Mouse (Mus musculus) left cerebral cortex, postnatal 36 days (tissue): ENCODE data around the gene Ptma. TPM values are rescaled to one million over a fixed set of nuclear protein-coding genes. Genes with fewer than 3 reads are reported as not detected.
"Not testable (repeated sequence)": the region's sequence is repeated elsewhere in the genome, so short reads cannot be mapped to it uniquely, and the experiment has no call there.

Experiments used
- DNase-seq, 2 experiments: peaks; one replicate each; pipeline ENCODE4 v3.0.0; 2021 to 2022; ENCODE audit warnings: low spot score in 2 of 2, mixed read lengths in 1 of 2
- intact Hi-C: fragments of 180-260 bp; cut with DNase I; formaldehyde crosslinking; loops from one replicate; pipeline ENCODE4 v1.15.1; 2025
- total RNA-seq, 2 experiments: library from RNA; stranded (reverse); gene quantifications; 2 replicates each; pipeline ENCODE4 v1.2.3; 2021

Ptma gene
- total RNA-seq, 2 experiments from 2014 or later, result 384 TPM

DNA sequence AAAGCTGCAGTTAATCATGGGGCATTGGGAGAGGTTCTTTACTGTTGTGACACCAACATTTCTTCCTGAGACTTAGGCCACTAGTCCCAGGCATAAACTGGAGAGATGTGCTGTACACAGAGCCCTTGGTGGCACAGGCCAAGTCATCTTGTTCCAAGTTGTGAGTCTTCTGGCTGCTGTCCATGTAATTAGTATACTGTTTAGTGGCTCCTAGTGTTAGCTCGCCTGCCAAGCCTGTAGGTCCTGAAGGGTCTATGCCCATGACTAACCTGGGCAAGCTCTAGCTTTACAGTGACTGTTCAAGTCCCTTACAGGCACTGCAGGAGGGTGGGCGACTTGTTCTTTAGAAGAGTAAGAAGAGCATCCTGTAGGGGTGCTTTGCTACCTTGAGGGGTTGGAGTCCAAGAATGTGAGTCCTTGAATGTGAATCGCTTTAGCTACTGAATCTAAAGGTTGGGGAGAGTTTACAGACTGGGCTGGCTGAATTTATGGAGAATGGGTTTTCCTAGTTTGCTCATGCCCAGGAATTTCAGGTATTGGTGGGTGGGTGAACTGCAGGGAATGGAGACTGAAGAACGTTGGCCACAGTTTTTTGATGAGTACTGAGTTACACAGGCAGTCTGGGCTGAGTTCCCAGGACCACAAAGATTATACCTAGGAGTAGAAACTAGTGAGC, 4.5 kb downstream of the Ptma start:
- intact Hi-C loops, result loop anchor here (1.0 to 10.0 kb wide), 2 partner anchors 30 to 176 kb away; partner anchors contain the start of gene Ncl

DNA sequence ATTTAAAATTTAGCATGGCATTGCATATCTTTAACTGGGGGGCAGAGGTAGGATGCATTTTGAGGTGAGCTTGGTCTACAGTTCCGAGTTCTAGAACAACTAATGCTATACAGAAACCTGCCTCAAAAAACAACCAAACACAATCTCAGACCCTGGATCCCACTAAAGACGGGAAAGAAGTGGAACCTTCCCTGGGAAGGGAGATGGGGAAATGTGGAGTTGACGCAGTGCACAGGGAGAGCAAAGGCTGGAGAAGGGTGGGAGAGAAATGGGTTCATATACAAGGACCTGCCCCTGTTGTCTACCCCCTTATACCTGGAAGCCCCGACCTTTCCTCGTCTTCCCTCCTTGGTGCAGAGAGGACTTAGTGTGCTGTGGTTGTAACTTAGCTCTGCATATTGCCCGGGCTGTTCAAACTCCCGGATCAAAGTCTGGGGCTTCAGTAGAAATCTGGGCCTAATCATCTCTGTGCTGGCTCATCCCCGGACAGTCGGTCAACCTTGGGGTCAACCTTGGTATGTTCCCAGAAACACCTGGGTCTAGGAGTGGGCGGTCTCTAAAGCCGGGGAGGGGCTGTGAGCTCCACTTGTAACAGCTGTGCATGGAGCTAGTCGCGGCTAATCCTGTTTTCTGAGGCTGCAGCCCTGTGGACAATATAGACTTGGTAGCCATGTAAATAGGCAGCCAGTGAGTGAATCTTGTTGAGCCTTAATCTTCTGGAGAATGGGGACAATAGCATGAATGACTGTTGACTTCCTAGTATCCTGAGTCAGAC, 5.2 kb downstream of the Ptma start:
- DNase-seq, result no peak
- intact Hi-C loops, result loop anchor here (1.0 to 10.0 kb wide), 3 partner anchors 30 to 177 kb away; partner anchors contain the start of gene Ncl

More for the DNA sequence above, 4.5 kb downstream of the Ptma start:
- no peak for DNase-seq

DNA sequence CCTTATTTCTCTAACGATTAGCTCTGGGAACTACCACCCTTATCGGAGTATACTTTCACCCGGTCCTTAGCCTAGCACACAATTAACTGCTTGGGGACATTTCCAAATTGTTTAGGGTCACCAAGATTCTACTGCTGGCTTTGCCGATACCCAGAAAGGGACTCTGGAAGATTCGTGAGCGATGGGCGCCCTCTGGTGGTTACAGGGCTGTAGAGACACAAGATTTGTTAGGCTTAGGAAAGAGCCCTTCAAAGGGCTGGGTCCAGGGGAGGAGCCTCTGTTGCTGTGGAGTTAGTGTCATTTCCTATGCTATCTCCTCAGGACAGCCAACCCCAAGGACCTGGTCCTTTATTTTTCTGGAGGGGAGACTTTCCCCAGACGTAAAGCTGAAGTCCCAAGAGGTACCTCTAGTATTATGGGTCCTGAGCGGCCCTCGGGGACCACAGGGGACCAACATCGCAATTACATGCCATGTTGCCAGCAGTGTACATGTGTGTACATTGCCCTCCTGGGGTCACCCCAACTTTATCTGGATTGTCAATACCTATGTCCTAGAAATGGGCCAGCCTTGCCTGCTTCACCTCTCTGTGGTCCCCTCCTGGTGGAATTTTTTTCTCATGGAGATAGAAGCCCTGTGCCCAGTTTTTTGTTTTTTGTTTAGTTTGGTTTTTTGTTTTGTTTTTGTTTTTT, 6.0 kb downstream of the Ptma start:
- DNase-seq, result peak; percentile 87 to 93
- intact Hi-C loops, result loop anchor here (1.0 to 10.0 kb wide), 2 partner anchors 92 to 178 kb away; partner anchors contain the start of gene Ncl

DNA sequence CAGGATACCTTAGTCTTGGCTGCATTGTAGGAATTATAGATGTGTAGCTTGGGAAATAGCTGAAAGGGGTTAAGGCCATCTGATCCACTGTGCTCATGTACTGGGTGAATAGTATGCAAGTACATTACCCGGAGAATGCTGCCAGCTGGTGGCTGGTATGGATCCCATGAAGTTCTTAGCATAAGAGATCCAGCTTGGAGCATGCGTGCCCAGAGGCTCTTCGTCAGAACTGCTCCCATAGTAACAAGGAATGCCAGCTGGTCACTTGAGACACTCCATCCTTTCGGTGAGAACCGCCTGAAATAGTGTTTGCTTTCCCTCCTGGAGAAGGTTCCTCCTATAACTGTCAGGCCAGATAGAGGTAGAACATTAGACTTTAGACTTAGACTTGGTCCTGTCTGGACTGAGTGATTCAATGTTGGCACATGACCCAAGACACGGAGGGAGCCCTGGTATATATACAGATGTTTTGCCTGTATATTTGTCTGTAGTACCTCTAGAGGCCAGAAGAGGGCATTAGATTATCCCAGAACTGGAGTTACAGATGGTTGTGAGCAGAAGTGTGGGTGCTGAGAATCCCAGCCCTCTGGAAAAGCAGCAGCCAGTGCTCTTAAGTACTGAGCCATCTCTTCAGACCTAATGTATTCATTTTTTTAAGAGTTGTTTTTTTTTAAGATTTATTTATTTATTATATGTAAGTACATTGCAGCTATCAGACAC, 7.0 kb downstream of the Ptma start:
- intact Hi-C loops, result loop anchor here (10.0 kb wide), 1 partner anchor 179 kb away; the partner anchor contains the start of gene Ncl
- peak; percentile 50 to 53 for DNase-seq

DNA sequence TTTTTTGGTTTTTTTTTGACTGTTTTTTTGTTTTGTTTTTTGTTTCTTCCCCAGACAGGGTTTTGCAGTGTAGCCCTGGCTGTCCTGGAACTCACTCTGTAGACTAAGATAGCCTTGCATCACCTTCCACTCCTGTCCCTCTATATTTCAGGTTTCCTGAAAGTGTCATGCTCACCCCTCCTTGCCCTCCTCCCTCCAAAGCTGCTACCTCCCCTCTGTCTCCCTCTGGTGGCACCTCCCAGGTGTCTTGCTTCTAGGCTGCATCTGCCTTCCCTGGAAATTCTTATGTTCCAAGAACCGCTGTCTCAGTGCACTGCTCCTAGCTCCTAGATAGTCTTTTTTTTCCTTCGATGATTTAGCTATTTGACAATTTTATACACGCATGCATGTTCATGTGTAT, 11.9 kb downstream of the Ptma start:
- intact Hi-C loops, result loop anchor here (10.0 kb wide), 1 partner anchor 184 kb away; the partner anchor contains the start of gene Ncl
- no peak for DNase-seq

DNA sequence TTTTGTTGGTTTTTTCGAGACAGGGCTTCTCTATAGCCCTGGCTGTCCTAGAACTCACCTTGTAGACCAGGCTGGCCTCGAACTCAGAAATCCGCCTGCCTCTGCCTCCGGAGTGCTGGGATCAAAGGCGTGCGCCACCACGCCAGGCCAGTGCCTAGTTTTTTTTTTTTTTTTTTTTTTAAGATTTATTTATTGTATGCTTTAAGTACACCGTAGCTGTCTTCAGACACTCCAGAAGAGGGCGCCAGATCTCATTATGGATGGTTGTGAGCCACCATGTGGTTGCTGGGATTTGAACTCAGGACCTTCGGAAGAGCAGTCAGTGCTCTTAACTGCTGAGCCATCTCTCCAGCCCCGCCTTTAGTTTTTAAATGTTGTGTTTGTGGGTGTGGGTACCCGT, 13.1 kb downstream of the Ptma start:
- DNase-seq, result not testable (repeated sequence)
- intact Hi-C loops, result loop anchor here (10.0 kb wide), 1 partner anchor 185 kb away; the partner anchor contains the start of gene Ncl

DNA sequence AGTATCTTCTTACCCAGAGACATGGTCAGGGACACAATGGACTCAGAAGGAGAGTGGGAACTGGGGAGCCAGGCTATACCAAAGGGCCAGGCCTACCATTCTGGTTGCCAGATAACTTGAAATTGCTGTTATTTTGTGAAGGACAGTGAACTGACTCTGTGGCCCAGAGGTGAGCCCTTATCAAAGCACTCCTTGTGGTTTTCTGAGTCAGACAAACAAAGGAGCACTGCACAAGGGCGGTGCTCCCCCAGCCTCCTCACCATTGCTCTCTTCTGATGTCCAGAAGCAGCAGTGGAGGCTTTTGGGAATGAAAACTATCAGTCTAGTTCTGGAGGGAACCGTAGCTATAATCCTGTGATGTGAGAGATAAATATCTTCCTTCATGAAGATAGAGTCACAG, 16.1 kb downstream of the Ptma start:
- intact Hi-C loops, result no loop called here
- no peak for DNase-seq

DNA sequence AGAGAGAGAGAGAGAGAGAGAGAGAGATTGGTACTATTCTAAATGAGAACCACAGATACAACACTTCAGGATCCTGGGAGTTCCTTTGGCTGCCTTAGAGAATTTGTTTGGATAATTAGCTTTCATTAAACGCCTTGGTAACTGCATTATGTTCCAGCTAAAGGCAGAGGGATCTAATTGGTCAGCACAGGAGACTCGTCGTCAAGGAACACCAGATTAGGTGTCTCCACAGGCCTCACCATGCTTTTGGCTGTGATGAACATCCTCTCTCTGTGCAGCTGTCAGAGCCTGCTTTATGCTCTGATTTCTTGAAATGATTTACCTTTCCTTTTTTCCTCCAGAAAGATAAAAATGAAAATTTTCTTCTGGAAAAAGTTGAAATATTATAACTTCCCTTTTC, 20.3 kb downstream of the Ptma start:
- DNase-seq, result no peak

DNA sequence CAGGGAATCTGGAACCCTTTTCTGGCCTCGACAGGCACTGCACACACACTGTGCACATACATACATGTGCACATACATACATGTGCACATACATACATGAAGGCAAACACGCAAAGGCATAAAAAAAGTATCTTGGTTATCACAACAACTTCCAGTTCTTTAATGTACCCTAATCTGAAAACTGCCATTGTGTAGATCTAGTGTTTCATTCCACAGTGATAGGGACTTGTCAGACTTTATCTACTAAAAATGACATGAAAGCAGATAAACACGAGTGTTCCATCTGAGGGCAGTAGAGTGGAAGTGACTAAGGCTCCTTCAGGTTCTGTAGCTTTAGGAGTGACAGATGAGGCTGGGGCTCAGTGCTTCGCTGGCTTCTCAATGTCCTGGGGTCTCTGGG, 24.8 kb downstream of the Ptma start:
- intact Hi-C loops, result no loop called here

More for the DNA sequence above, 20.3 kb downstream of the Ptma start:
- intact Hi-C loops, result no loop called here

DNA sequence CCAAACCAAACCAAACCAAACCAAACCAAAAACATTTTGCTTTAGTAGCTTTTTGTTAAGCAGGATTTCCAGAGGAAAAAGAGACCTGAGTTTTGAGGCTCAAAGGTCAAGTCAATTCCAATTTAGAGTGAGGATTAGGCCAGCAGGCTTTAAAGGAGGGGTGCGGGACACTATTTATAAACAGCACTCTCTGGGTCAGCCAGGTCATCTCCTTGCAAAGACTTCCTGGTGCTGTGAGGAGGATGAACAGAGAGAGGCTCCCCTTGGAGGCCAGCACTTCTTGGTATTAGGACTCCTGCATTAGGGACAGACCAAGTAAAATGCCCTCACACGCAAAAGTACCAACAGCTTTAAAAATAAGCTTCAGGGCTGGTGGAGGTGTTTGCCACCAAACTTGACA, 25.4 kb downstream of the Ptma start:
- intact Hi-C loops, result no loop called here
- DNase-seq, result no peak

More for the DNA sequence above, 24.8 kb downstream of the Ptma start:
- DNase-seq, result no peak

DNA sequence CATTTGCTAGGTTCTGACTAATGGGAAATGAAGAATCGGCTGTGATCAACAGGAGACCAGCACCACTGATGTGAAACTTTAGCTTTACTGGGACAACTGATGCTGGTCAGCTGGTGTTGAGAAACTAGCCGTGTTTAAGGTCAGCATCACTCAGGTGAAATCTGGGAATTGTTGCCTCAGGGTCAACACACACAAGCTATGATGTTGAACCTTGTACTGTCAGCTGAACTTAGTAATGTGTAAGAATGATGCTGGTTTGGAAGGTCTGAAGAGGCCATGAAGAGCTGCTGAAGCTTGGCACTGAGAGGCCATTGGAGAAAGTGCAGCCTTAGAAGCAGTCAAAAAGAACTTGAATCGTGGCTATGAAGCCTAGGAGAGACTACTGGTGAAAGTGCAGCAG, 29.1 kb downstream of the Ptma start:
- intact Hi-C loops, result no loop called here
- no peak for DNase-seq

DNA sequence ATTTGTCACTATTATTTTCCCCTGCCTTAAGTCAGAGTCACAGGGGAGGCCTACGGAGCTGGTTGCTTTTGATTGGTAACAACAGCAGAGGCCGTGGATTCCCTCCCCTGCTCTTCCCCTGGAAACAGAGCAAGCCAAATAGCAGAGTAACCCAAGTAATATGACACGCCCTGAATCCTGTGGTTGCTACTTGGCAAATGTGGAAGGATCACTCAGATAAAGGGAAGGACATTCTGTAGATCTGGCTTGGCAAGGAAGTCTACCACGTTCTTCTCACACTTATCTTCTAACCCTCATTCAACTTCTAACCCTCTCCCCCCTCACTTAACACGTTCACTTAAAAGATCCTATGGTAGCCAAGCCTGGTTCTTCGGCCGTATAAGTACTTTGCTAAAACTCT, 31.3 kb downstream of the Ptma start:
- intact Hi-C loops, result no loop called here
- no peak for DNase-seq

DNA sequence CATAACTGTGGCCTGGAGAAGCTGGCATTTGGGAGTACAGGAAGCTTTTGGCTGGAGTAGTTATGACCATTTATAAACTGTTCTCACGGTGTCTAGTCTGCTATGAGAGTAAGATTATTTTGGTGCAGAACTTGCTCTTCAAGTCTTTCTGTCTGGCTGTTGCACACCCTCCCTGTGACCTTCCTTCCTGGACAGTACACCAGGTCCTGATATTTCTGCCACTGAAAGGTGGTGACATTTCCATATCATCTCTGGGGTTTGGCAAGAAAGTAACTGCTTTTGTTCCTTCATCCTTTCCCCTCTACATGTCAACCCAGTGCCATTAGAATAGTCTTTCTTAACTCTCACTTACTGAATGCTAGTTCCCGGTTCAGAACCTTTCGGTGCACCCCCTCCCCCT, 32.7 kb downstream of the Ptma start:
- intact Hi-C loops, result no loop called here
- no peak for DNase-seq

DNA sequence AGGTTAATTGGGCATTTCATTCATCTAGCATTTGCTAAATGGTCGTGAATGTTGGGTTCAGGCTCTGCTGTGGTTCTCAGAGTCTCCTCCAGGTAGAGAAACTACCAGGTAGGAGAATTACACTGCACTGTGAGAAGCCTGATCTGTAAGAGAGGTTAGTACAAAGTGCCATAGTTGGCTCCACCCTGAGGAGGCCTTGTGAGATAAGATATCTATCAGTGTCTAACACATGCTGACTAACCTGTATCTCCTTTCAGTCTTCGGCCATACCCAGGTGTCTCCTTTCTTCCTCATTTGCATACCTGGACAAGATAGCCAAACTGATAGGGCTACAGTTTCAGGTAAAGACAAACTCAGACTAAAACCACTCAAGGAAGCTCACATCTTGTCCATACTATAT, 36.1 kb downstream of the Ptma start:
- intact Hi-C loops, result no loop called here
- no peak for DNase-seq

DNA sequence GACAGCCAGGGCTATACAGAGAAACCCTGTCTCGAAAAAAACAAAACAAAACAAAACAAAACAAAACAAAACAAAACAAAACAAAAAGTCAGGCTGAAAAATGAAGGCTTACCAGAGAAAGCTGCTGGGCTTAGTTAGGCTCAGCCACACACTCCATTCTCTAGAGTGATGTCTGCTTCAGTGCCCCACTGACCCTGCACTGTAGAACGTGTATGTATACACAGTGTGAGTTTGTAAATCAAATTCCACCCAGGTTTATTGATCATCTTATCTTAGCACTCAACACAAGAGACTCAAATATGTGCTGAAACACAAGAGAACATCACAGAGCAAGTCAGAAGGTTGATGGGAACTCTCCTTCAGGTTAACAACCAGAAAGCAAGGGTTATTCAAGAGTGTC, 41.9 kb downstream of the Ptma start:
- intact Hi-C loops, result no loop called here
- no peak for DNase-seq

DNA sequence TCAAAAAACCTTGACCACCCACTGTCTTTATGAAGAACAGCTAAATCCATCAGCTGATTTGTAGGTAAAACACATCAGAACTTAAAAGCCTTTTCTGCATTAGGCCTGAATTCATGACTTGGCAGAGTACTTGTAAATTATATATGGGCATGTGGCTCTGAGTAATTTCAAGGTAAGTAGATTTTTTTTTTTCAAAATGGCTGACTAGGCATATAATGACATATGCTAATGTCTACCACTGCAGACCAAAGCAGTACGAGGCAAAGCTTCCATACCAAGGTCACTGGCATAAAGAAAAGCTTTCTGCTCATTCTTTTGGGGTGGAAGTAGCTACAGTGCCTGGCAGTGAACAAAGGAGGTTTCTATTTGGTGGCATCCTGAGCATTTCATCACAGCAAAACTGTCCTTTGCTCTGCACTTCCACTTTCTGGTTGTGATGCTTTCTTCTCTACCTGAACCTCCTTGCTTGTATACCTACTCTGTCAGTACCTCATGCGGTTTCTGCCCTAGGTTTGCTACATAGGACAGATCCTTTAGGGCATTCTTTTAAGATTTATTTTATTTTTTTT, 42.9 kb downstream of the Ptma start:
- no peak for DNase-seq
- intact Hi-C loops, result no loop called here

DNA sequence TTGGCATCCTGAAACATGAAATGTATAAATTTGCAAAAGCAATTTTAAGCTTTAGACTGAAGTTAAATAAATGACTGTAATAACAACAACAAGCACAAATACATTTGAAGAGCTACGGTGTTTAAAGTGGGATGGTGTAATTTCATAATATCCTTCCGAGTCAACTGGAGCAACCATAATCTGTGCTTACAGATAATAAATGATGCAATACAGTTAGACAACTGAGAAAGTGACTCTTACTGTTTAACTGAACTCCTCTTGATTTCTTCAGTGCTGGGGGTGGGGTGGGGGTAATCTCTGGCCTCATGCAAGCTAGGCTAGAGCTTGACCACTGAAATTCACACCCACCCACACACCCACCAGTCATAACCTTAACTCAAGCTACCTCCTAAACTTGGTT, 44.9 kb downstream of the Ptma start:
- intact Hi-C loops, result no loop called here
- no peak for DNase-seq

DNA sequence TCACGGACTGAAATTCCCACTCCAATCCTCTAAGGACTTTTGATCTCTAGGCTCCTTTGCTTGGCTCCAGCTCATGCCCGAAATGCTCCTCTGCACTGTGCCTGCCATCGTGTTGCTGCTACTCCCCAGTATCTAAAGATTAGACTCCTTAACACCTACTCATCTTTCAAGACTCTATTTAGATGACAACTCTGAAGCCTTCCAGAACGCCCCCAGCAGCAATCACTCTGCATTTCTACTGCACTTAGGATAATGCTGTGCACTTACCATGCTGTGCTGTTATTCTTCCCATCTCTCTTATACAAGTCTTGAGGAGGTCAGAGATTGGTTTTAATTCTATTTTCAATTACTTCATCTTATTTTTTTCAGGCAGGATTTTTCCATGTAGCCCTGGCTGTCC, 45.4 kb downstream of the Ptma start:
- no peak for DNase-seq
- intact Hi-C loops, result no loop called here
